Mouse (Mus musculus): ENCODE measurements around the gene Jarid2.

DNA sequence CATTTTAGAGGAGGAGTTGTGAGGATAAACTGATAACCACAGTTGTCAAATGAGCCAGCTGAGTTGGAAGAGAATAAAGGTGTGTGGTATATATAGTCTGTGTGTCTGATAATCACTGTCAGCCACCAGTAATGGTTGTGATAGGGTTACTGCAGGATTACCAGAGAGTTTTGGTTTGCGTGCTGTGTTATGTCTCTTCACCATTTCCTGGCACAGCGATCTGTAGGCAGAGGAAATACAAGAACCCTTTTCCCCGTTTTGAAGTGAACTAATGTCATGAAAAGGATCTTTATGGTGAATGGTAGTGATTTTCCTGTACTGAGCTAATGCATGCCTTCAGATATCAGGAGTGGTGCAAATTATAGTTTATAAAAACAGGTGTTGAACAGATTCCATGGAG, 122.8 kb downstream of the Jarid2 start:
- TF ChIP-seq POLR2A (IDR thresholded peaks at IDR 0.05; ENCODE audit: insufficient read length, low read depth) (no peak), POLR2AphosphoS2 (IDR thresholded peaks at IDR 0.05; ENCODE audit: insufficient read length, low read depth) (no peak)
